ENCODE assay signal across 8 mouse cellular contexts in the genomic region with DNA sequence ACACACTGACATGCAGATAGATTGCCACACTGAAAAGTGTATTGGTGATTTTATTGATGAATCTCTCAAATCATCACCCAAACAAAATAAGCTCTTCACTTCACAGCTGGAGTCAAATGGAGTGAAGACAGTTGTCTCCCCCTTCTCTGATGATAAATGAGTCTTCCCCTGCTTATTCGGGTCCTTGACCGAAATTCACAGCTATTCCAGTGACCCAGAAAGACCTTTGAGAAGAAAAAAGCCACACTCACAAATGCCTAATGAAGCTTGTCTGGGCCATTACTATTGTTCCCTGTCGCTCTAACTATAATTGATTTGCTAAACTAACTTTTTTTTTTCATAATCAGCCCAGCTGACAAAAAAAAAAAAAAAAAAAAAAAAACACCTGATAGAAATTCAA.
"Had no signal": no experiment of that assay in that cellular context is flagged by ENCODE, and none has a peak within 500 bp of the region (broad histone marks: within the 10 kb centered on the region; RNA-seq: fewer than 3 reads in every experiment).

No protein-coding gene starts in this region.

- H3K27me3 ChIP-seq: limb, embryonic 13.5 days; liver, embryonic 15.5 days; midbrain, embryonic 13.5 days; neural tube, embryonic 13.5 days had no signal

- H3K36me3 ChIP-seq: limb, embryonic 13.5 days; liver, embryonic 15.5 days; midbrain, embryonic 13.5 days; neural tube, embryonic 13.5 days had no signal

- H3K27ac ChIP-seq: limb, embryonic 13.5 days; liver, embryonic 15.5 days; midbrain, embryonic 13.5 days; neural tube, embryonic 13.5 days; stomach, postnatal 0 days had no signal

- H3K4me2 ChIP-seq: limb, embryonic 13.5 days; liver, embryonic 15.5 days; midbrain, embryonic 13.5 days had no signal

- DNase-seq: kidney, adult 9 months; kidney, postnatal 10 days; left cerebral cortex, postnatal 4 days had no signal

- H3K4me3 ChIP-seq: limb, embryonic 13.5 days; liver, embryonic 15.5 days; midbrain, embryonic 13.5 days; neural tube, embryonic 13.5 days had no signal

- H3K4me1 ChIP-seq: limb, embryonic 13.5 days; liver, embryonic 15.5 days; midbrain, embryonic 13.5 days had no signal

- H3K9me3 ChIP-seq: limb, embryonic 13.5 days; liver, embryonic 15.5 days; midbrain, embryonic 13.5 days; neural tube, embryonic 13.5 days had no signal

- H3K9ac ChIP-seq: limb, embryonic 13.5 days; liver, embryonic 15.5 days; midbrain, embryonic 13.5 days; neural tube, embryonic 13.5 days had no signal
